Mouse (Mus musculus) stomach, embryonic 15.5 days (tissue): Measurements from ENCODE around the gene Cbln1. TPM values are rescaled to one million over a fixed set of nuclear protein-coding genes. Genes with fewer than 3 reads are reported as not detected.

ENCODE experiments used
- ATAC-seq: fragments of 200-750 bp; cut with Nextera tagmentation; 2 replicates; pipeline ENCODE4 v1.8.0; 2017; ENCODE audit warnings: low read depth, moderate number of reproducible peaks, moderate TSS enrichment; ENCODE audit not compliant: insufficient read depth, low FRiP score
- H3K27ac ChIP-seq: fragments of 300-500 bp; sonication (generic); 2 replicates; pipeline ENCODE4 v1.5.1; 2015; ENCODE audit warnings: mild to moderate bottlenecking, inconsistent platforms
- H3K27me3 ChIP-seq: fragments of 300-500 bp; sonication (generic); replicated peaks from 2 replicates; pipeline ENCODE4 v1.6.1; 2015; ENCODE audit warnings: inconsistent platforms
- H3K36me3 ChIP-seq: fragments of 300-500 bp; sonication (generic); 2 replicates; pipeline ENCODE4 v1.6.1; 2015; ENCODE audit warnings: inconsistent platforms
- H3K4me1 ChIP-seq: fragments of 300-500 bp; sonication (generic); 2 replicates; pipeline ENCODE4 v1.6.1; 2015; ENCODE audit warnings: inconsistent platforms
- H3K4me2 ChIP-seq: fragments of 300-500 bp; sonication (generic); 2 replicates; pipeline ENCODE4 v1.6.1; 2015; ENCODE audit warnings: mild to moderate bottlenecking, inconsistent platforms
- H3K4me3 ChIP-seq: fragments of 300-500 bp; sonication (generic); replicated peaks from 2 replicates; pipeline ENCODE4 v1.5.1; 2015; ENCODE audit warnings: inconsistent platforms
- H3K9ac ChIP-seq: fragments of 300-500 bp; sonication (generic); 2 replicates; pipeline ENCODE4 v1.6.1; 2015; ENCODE audit warnings: inconsistent platforms
- H3K9me3 ChIP-seq: fragments of 300-500 bp; sonication (generic); 2 replicates; pipeline ENCODE4 v1.6.1; 2016; ENCODE audit warnings: inconsistent platforms
- WGBS: fragments of 180-500 bp; shearing (Covaris S2); methylation state at CpG from one replicate; pipeline ENCODE4 v1.1.7; 2015; 5-methylcytosine and 5-hydroxymethylcytosine counted together
- polyA plus RNA-seq: library from polyadenylated mRNA; unstranded; fragments of >200 nt; fragmentation: Nextera tagmentation; extraction: Ambion mirVana; gene quantifications from 2 replicates; pipeline ENCODE4 v1.2.1, GENCODE M21; 2015

Gene Cbln1
- polyA plus RNA-seq, 1 experiment from 2014 or later: 0.30 TPM

GRCm38 (mm10) chr8:87481396-87481795 lies 9.0 kb upstream of the Cbln1 start:
- Histone ChIP-seq H3K4me2 (no peak overlapping the region), H3K4me1 (no peaks in the 10 kb centered on the region), H3K36me3 (no peaks in the 10 kb centered on the region), H3K4me3 (no peak overlapping the region), H3K9ac (no peak overlapping the region), H3K9me3 (no peaks in the 10 kb centered on the region), H3K27me3 (0 out of 2 replicates have a peak, but pooled peaks cover 10% of the 10 kb centered on the region), H3K27ac (no peak overlapping the region)
- ATAC-seq: no peak
- 75% methylated on average over 1 of the region's 1 CpGs for WGBS

- no peak for ATAC-seq
- WGBS: 59% methylated on average over 3 of the region's 3 CpGs
- no peak overlapping the region for H3K9ac ChIP-seq
- H3K27ac ChIP-seq: no peak overlapping the region
- H3K4me3 ChIP-seq: no peak overlapping the region
- H3K4me2 ChIP-seq: no peak overlapping the region
- H3K36me3 ChIP-seq: no peaks in the 10 kb centered on the region
- H3K9me3 ChIP-seq: no peaks in the 10 kb centered on the region
- peaks cover 4% of the 10 kb centered on the region for H3K4me1 ChIP-seq
- H3K27me3 ChIP-seq: peaks cover 36% of the 10 kb centered on the region
Observed at GRCm38 (mm10) chr8:87478221-87478620, 5.8 kb upstream of the Cbln1 start.

GRCm38 (mm10) chr8:87477102-87477645 lies 4.8 kb upstream of the Cbln1 start:
- no peak overlapping the region for H3K27ac ChIP-seq
- H3K4me2 ChIP-seq: no peak overlapping the region
- ATAC-seq: no peak
- H3K27me3 ChIP-seq: peaks cover 45% of the 10 kb centered on the region
- H3K4me1 ChIP-seq: peaks cover 13% of the 10 kb centered on the region
- no peak overlapping the region for H3K4me3 ChIP-seq
- H3K9ac ChIP-seq: no peak overlapping the region
- H3K9me3 ChIP-seq: no peaks in the 10 kb centered on the region
- WGBS: 57% methylated on average over 3 of the region's 3 CpGs
- H3K36me3 ChIP-seq: no peaks in the 10 kb centered on the region

- Histone ChIP-seq H3K9me3 (no peaks in the 10 kb centered on the region), H3K9ac (no peak overlapping the region), H3K27ac (no peak overlapping the region), H3K4me2 (no peak overlapping the region), H3K4me3 (no peak overlapping the region), H3K4me1 (peaks cover 27% of the 10 kb centered on the region), H3K27me3 (peaks cover 61% of the 10 kb centered on the region), H3K36me3 (no peaks in the 10 kb centered on the region)
- ATAC-seq: no peak
- 57% methylated on average over 3 of the region's 3 CpGs for WGBS
Observed at GRCm38 (mm10) chr8:87475551-87475950, 3.1 kb upstream of the Cbln1 start.

GRCm38 (mm10) chr8:87474379-87474778 lies 2.0 kb upstream of the Cbln1 start:
- H3K27ac ChIP-seq: no peak overlapping the region
- peaks cover 73% of the 10 kb centered on the region for H3K27me3 ChIP-seq
- no peak for ATAC-seq
- H3K9ac ChIP-seq: no peak overlapping the region
- no peaks in the 10 kb centered on the region for H3K9me3 ChIP-seq
- WGBS: 69% methylated on average over 8 of the region's 8 CpGs
- no peaks in the 10 kb centered on the region for H3K36me3 ChIP-seq
- H3K4me3 ChIP-seq: no peak overlapping the region
- H3K4me1 ChIP-seq: peaks cover 35% of the 10 kb centered on the region
- no peak overlapping the region for H3K4me2 ChIP-seq

GRCm38 (mm10) chr8:87473940-87474339 lies 1.5 kb upstream of the Cbln1 start:
- Histone ChIP-seq H3K4me3 (no peak overlapping the region), H3K4me1 (peaks cover 36% of the 10 kb centered on the region), H3K9me3 (no peaks in the 10 kb centered on the region), H3K36me3 (no peaks in the 10 kb centered on the region), H3K27ac (no peak overlapping the region), H3K4me2 (no peak overlapping the region), H3K27me3 (peaks cover 76% of the 10 kb centered on the region), H3K9ac (no peak overlapping the region)
- ATAC-seq: no peak
- 25% methylated on average over 2 of the region's 2 CpGs for WGBS

GRCm38 (mm10) chr8:87473314-87473713 lies 905 bp upstream of the Cbln1 start:
- peaks cover 42% of the 10 kb centered on the region for H3K4me1 ChIP-seq
- 1% methylated on average over 30 of the region's 30 CpGs for WGBS
- peaks cover 82% of the 10 kb centered on the region for H3K27me3 ChIP-seq
- no peak for ATAC-seq
- H3K4me3 ChIP-seq: peak overlapping the region; percentile 50
- no peak overlapping the region for H3K27ac ChIP-seq
- H3K4me2 ChIP-seq: peak overlapping the region; percentile 96
- no peaks in the 10 kb centered on the region for H3K9me3 ChIP-seq
- no peaks in the 10 kb centered on the region for H3K36me3 ChIP-seq
- H3K9ac ChIP-seq: no peak overlapping the region

- no peaks in the 10 kb centered on the region for H3K36me3 ChIP-seq
- H3K9ac ChIP-seq: no peak overlapping the region
- no peaks in the 10 kb centered on the region for H3K9me3 ChIP-seq
- peak overlapping the region; percentile 50 for H3K4me3 ChIP-seq
- no peak for ATAC-seq
- H3K27me3 ChIP-seq: peaks cover 90% of the 10 kb centered on the region
- H3K27ac ChIP-seq: no peak overlapping the region
- peaks cover 42% of the 10 kb centered on the region for H3K4me1 ChIP-seq
- 2% methylated on average over 36 of the region's 36 CpGs for WGBS
- peak overlapping the region; percentile 96 for H3K4me2 ChIP-seq
Observed at GRCm38 (mm10) chr8:87471603-87472270, 672 bp downstream of the Cbln1 start.

GRCm38 (mm10) chr8:87470834-87471602 lies 1.4 kb downstream of the Cbln1 start:
- H3K9ac ChIP-seq: no peak overlapping the region
- H3K36me3 ChIP-seq: no peaks in the 10 kb centered on the region
- peak overlapping the region; percentile 30 for H3K4me3 ChIP-seq
- no peak overlapping the region for H3K27ac ChIP-seq
- H3K4me2 ChIP-seq: peak overlapping the region; percentile 44
- H3K9me3 ChIP-seq: no peaks in the 10 kb centered on the region
- ATAC-seq: no peak
- peaks cover 42% of the 10 kb centered on the region for H3K4me1 ChIP-seq
- 2% methylated on average over 32 of the region's 32 CpGs for WGBS
- peaks cover 93% of the 10 kb centered on the region for H3K27me3 ChIP-seq

- H3K27me3 ChIP-seq: peaks cover 91% of the 10 kb centered on the region
- no peaks in the 10 kb centered on the region for H3K9me3 ChIP-seq
- ATAC-seq: no peak
- H3K27ac ChIP-seq: no peak overlapping the region
- peaks cover 42% of the 10 kb centered on the region for H3K4me1 ChIP-seq
- no peaks in the 10 kb centered on the region for H3K36me3 ChIP-seq
- peak overlapping the region; percentile 30 for H3K4me3 ChIP-seq
- no peak overlapping the region for H3K9ac ChIP-seq
- peak overlapping the region; percentile 44 for H3K4me2 ChIP-seq
- 1% methylated on average over 59 of the region's 59 CpGs for WGBS
Observed at GRCm38 (mm10) chr8:87469931-87470833, 2.2 kb downstream of the Cbln1 start.

- H3K27me3 ChIP-seq: peaks cover 90% of the 10 kb centered on the region
- 3% methylated on average over 45 of the region's 45 CpGs for WGBS
- ATAC-seq: no peak
- no peak overlapping the region for H3K9ac ChIP-seq
- peak overlapping the region; percentile 16; the same call in 1 of the 2 replicates for H3K4me2 ChIP-seq
- H3K27ac ChIP-seq: no peak overlapping the region
- no peaks in the 10 kb centered on the region for H3K36me3 ChIP-seq
- no peaks in the 10 kb centered on the region for H3K9me3 ChIP-seq
- H3K4me1 ChIP-seq: peaks cover 42% of the 10 kb centered on the region
- H3K4me3 ChIP-seq: no peak overlapping the region; the same call in 1 of the 2 replicates
Observed at GRCm38 (mm10) chr8:87468958-87469815, 3.2 kb downstream of the Cbln1 start.
